Mouse (Mus musculus) kidney, adult 2 months (tissue): ENCODE measurements around the gene Bet1l.

ENCODE experiments used
- CTCF ChIP-seq: fragments of 200-500 bp; conservative IDR thresholded peaks from 2 replicates; pipeline ENCODE4 v1.5.1; 2011; ENCODE audit warnings: low read depth, mild to moderate bottlenecking, control low read depth, low read length, moderate library complexity, mixed read lengths; ENCODE audit not compliant: insufficient read depth, insufficient read length
- POLR2A ChIP-seq: fragments of 200-500 bp; IDR thresholded peaks from one replicate; pipeline ENCODE4 v1.6.1; 2011; ENCODE audit warnings: low read depth, low read length, control low read depth

- TF ChIP-seq POLR2A, result no peak
- TF ChIP-seq CTCF, result no peak
These were observed 24.0 kb downstream of the Bet1l start for GRCm38 (mm10) chr7:140833341-140833740.
